Mouse (Mus musculus): ENCODE results near the gene Uba1y.
"Not testable (repeated sequence)": the region's sequence is repeated elsewhere in the genome, so short reads cannot be mapped to it uniquely, and the experiment has no call there.

Uba1y gene

GRCm38 (mm10) chrY:818396-818795 lies at the start of gene Uba1y:
TSS of gene Uba1y (plus strand) at chrY:818649.
- ATAC-seq (ENCODE audit: insufficient number of reproducible peaks, low FRiP score, low TSS enrichment): no peak

- ATAC-seq (ENCODE audit: insufficient number of reproducible peaks, low FRiP score, low TSS enrichment): not testable (repeated sequence)
These were observed 21.1 kb upstream of the Uba1y start, which contains the start of gene Zfy1 for GRCm38 (mm10) chrY:797309-797708. TSS of gene Zfy1 (minus strand) at chrY:797409.

GRCm38 (mm10) chrY:808991-809661 lies 9.3 kb upstream of the Uba1y start:
- no peak for ATAC-seq (ENCODE audit: insufficient number of reproducible peaks, low FRiP score, low TSS enrichment)

- ATAC-seq (ENCODE audit: insufficient number of reproducible peaks, low FRiP score, low TSS enrichment): no peak
These were observed 54.0 kb downstream of the Uba1y start for GRCm38 (mm10) chrY:872404-872803.

GRCm38 (mm10) chrY:872855-873549 lies 54.6 kb downstream of the Uba1y start:
- no peak for ATAC-seq (ENCODE audit: insufficient number of reproducible peaks, low FRiP score, low TSS enrichment)
